Mouse (Mus musculus): ENCODE measurements around the gene Sephs1.
A peak's percentile ranks its signal among the peaks of the same experiment; 100 is the strongest.

Sephs1 gene

DNA sequence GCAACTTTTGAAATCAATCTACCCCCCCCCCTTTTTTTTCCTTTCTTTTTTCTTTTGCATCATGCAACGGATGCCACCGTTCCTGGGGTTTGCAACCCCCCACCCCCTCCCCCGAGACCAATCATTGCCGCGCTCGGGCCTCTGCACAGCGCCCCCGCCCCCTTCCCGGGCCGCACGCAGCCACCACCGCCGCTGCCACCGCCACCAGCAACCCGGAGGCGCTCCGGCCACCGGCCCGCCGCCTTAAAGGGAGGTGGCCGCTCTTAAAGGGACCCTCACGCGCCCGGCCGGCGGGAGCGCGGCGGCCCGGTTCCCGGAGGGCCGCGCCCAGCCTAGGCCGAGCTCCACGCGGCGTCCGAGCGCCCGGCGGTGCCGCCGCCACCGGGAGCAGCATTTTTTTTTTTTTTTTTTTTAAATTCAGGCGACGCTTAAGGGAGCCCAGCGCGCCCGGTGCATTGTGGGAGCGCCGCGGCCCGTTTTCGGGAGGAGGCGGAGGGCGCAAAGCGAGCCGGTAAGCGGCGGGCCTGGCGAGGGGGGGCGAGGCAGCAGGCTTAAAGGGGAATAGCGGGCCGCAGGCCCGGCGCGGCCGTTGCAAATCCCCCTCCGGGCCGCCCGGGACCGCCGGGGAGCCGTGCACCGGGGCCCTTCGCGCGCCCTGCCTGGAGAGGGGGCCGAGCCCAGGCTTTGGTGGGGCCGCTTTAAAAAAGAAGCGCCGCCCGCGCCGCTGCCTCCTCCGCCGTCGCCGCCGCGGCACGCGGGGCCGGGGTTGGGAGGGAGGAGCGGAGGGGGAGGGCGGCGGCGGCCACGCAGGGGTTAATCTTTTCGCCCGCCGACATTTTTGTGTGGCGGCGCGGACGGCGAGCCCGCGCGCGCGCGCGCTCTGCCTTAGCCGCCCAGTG is at the start of gene Sephs1:
Gene Sephs1, plus strand, starts transcription at position 215 of the 899 bp plus-strand sequence.
- peak; percentile 74 for DNase-seq (ENCODE audit: low read depth, low spot score)

DNA sequence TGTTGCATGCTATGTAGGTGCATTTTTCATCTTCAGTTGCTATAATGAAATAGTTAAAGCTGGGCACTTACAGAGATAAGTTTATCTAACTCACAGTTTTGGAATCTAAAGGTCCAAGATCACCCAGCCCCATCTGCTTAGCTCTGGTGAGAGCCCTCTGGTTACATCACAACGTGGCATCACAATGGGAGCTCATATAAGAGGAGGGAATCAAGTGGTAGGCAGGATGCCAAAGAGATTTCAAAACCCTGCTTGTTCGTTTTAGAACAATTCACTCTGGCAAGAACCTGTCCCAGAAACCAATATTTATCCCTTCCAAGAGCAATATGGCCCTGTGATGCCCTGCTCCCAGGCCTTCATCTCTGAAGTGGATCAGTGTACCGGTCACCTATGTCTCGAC is 49.2 kb upstream of the Sephs1 start:
- no peak for DNase-seq (ENCODE audit: low read depth, low spot score)

DNA sequence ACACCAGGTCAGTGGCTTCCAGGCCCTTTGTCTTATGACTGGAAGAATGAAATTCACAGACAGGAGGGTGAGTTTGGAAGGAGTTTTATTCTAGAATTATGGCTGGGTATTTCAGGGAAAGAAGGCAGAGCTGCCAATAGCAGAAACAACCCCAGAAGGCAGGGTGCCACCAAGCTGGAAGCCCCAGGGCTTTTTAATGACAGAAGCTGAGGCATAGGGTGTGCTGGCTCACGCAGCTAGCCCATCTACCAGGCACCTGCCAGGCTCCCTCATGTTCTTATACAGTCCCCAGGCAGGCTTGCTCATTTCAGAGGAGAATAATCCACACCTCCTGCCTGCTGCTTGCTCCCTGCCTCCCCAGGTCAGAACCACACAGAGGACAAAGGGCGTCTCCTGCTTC is 31.9 kb upstream of the Sephs1 start:
- DNase-seq (ENCODE audit: low read depth, low spot score), result no peak

DNA sequence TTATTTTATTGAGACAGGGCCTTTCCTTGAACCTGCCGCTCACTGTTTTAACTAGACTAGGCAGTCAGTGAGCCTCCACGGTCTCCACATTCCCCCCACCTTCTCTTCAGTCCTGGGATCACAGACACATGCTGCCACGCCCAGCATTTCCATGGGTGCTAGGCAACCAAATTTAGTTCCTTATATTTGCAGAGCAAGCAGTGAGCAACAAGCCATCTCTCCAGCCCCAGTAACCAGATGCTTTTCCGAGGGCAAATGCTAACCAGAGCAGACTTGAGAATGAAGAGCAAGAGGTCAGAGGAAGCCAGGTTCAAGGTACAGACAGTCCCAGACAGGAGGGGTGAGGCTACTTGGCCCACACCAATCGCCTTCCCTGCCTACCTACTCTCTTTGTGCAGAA is 24.2 kb upstream of the Sephs1 start:
- DNase-seq (ENCODE audit: low read depth, low spot score), result no peak

DNA sequence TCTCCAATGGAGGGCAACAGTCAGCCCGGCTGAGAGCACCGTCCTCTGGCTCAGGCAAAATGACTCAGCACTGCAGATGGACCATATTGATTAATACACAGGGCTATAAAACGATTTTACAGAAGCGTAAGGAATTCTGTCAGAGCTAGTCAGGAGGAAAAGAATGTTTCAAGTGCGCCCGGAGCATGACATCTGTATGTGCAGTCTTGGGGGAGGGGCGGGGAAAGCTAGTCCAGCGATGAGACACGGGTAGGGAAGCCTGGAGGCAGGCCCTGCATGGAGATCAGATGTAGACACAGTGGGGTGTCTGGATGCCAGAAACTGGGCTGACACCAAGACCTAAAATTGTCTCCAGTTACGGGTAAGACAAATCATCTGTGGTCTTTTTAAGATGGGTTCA is 23.2 kb upstream of the Sephs1 start:
- DNase-seq (ENCODE audit: low read depth, low spot score), result no peak

DNA sequence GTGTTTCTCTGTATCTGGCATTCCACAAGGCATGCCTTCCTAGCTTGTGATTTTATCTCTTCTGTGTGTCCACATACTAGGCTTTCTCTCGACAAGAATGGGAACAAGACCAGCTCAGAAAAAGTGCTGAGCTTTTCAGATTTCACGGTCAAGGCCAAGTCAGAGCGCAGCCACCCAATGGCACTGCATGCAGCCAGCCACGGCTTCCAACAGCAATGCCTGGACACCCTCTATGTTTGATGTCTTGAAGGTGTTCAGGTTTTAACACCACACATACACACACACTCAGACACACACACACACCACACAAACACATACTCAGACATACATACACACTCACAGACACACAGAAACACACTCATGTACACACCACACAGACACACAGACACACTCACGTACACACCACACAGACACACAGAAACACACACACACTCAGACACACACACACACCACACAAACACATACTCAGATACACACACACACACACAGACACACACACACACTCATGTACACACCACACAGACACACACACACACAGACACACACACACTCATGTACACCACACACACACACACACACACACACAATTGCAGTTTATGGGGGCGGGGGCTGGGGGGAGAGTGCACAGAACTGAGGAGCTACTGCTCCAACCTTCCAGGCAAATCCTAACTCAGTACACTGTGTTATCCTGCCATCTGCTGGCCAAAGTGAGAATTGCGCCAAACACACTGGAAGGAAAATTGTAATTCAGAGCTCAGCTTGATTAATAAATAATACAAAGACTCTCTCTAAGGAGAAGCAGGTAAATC is 17.2 kb upstream of the Sephs1 start:
- peak; percentile 43 for DNase-seq (ENCODE audit: low read depth, low spot score)

DNA sequence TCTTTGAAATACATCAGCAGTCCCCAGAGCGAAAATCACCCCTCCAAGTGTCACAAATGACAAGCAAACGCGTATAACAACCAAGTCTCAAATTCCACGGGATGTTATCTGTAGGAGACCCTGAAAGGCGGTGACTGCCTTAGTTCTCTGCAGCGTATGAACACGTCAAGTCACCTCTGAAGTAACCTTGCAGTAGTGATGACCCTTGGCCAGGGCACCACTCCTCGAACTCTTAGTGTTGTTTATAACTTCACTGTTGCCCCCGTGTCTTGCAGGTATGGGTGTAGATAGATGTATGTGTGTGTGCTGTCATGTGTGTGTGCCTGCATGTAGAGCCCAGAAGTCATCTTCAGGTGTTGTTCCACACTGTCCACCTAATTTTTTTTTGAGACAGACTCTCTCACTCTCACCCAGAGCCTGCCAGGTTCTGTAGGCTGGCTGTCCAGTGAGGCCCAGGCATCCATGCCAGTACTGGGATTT is 16.5 kb upstream of the Sephs1 start:
- no peak for DNase-seq (ENCODE audit: low read depth, low spot score)

DNA sequence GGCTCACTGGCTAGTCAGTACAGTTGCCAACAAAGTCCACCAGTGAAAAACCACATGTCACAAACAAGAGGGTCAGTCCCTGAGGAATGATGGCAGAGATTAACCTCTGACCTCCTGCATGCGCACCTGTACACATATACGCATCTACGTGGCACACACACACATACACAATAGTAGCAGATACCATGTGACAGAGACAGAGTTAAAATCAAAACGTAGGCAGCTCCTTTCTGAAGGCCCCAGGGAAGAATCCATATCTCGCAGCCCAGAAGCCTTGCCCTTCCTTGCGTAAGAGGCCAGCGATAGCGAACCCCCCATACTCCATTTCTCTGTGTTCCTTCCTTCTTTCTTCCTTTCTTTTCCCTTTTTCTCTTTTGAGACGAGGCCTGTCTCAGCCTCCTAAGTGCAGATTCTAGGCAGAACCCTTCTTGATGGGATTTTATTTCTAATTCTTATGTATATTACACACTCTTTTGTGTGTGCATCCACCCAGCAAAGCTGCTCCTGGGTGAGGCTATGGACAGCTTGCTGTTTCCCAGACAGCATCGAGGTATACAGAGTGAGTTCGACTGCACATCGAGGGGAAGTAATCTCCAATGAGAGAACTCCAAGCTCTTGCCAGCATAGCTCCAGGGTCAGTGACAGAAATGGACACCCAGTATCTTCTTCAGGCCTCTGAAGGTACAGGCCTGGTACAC is 13.2 kb upstream of the Sephs1 start:
- no peak for DNase-seq (ENCODE audit: low read depth, low spot score)

DNA sequence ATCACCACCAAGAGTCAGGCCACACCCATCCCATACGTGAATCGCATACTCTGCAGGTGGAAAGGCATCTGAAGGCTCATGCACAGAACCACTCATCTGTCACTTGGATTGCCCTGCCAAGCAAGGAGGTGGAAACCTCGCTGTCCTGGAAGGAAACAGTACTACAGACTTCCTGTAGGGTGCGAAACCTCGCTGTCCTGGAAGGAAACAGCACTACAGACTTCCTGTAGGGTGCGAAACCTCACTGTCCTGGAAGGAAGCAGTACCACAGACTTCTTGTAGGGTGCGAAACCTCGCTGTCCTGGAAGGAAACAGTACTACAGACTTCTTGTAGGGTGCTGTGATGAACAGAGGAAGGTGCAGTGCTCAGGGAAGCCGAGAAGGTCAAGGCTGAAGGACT is 8.6 kb upstream of the Sephs1 start:
- DNase-seq (ENCODE audit: low read depth, low spot score), result no peak

DNA sequence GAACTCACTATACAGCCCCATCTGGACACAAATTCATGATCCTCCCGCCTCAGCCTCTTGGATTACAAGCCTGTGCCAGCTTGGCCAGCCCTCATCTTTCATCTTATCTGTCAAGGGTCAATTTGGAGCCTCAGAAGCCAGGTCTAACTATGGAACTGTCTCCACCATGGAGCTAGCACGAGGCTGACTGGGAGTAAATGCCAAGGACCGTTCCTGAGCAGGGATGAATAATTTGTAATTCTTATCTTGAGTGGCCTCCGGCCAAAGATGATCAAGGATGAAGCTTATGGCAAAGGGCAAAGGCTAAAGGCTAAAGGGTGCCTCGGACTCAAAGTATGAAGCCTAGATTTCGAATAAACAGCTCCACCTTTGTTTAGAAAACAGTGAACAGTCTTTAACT is 8.0 kb upstream of the Sephs1 start:
- DNase-seq (ENCODE audit: low read depth, low spot score), result no peak

DNA sequence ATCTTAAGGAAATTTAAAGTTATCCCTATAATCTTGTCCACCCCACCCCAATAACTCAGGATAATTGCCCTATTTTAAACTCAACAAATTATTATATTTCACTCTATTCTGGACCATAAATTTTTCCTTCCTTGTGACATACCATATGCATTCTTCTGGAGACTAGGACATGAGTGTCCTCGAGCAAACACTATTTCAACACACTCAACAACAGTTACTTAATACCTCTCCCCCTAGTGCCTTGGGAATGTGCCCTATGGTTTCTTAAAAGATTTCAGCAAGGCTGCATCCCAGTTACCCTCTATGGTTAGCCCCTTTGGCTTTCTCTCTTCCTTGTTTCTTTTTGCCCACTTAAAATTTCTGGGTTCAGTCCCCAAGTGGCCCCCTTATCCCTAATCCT is 6.3 kb upstream of the Sephs1 start:
- DNase-seq (ENCODE audit: low read depth, low spot score), result no peak

DNA sequence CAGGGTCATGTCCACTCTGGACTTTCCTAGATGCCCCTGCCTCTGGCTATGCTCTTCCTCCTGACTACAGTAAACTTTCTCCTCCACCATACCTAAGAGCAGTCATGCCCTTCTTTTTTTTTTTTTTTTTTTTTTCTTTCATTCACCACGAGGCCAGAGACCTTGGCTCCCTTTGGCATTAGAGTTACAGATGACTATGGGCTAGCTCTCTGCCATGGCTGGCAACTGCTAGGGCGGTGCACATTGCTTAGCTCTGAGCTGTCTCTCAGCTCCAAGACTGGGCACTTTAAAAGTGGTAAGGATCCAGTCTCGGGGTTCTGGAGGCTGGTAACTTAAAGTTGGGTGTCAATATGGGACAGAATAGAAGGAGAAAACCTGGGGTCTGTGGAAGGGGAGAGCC is 5.2 kb upstream of the Sephs1 start:
- DNase-seq (ENCODE audit: low read depth, low spot score), result no peak

DNA sequence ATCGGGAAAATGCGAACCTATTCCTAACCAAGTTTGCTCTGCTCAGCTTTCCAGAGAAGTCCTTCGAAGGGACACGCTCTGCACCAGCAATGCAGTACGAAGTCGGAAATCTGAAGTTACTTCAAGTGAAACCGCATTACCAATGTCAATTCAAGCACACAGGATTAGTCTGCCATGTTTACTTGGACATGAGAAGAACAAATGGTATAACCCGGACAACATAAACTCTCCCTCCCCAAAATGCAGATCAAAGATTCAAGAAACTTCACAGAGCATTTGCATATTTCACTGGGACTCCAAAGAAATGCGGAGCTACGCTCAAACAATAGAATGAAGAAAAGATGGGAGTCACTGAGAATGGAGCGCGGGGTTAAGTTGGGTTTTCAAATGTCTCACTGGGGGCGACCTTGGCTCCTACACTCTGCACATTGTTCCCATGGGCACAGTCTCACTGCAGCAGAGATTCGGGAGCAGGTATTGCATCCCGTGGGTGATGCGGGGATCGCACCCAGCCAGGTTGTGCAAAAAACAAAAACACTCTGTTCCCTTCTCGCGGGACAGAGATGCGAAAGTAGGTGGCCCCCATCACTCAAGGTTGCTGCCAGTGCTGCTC is 521 bp upstream of the Sephs1 start:
- peak; percentile 14 for DNase-seq (ENCODE audit: low read depth, low spot score)

DNA sequence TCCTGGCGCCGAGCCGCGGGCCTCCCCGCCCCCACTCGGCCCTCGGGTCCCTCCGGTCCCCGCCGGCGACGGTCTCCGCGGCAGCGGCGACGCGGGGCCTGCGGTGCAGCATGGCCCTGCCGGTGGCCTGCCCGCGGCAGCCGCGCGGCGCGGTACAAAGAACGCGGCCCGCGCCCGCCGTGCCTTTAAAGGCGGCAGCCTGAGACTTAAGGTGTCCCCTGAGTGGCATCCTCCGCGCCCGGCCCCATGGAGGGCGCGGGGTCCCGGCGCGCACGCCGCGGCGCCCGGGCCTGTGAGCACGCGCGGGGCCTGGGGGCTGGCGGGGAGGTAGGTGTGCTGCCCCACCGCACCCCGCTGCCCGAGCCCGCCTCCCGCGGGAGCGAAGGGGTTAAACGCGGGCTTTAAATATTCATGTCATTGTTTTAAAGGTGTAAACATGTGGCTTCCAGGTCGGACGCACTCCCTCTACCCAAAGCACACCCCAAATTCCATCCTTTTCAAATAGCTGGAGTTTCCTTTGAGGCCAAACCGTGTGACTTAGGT is 956 bp downstream of the Sephs1 start:
- peak; percentile 22 for DNase-seq (ENCODE audit: low read depth, low spot score)

DNA sequence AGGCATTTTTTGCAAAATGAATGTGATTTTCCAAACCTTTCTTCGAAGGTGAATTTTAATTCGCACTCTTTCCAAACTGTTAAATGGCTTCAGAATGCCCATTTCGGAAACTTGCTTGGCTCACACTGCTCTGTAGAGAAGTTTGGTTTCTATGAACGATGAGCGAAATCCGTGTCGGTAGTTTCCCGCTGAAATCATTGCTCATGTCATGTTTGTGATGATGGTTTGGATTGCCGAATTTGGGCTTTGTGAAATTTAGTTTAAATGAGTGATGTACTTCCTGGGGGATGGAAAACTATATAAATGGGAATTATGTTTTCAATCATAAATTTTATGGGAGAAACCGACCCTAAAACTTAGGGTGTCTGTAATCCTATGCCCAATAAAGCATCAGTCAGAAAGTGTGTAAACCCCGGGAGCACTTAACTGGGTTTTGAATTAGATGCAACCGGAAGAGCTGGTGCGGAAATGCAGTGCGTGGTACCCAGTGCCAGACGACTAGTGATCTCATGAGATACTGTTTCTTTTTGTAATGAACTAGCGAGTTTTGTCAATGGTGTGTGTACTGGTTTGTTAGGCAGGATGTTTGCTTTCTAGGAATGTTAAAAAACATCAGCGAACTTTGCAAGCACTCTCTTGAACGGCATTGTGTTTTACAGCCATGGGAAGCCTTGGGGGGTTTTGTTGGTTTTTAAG is 1.8 kb downstream of the Sephs1 start:
- DNase-seq (ENCODE audit: low read depth, low spot score), result no peak

DNA sequence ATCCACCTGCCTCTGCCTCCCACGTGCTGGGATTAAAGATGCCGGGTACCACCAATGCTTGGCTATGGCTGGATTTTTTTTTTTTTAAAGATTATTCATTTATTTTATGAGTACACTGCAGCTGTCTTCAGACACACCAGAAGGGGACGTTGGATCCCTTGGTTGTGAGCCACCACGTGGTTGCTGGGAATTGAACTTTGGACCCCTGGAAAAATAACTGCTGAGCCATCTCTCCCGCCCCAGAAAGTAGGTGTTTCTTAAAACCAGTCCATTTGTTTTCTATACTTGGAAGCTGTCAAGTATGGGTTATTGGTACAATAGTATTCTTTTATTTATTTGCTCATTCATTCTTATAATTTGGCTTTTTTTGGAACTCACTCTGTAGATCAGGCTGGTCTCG is 5.5 kb downstream of the Sephs1 start:
- DNase-seq (ENCODE audit: low read depth, low spot score), result no peak

DNA sequence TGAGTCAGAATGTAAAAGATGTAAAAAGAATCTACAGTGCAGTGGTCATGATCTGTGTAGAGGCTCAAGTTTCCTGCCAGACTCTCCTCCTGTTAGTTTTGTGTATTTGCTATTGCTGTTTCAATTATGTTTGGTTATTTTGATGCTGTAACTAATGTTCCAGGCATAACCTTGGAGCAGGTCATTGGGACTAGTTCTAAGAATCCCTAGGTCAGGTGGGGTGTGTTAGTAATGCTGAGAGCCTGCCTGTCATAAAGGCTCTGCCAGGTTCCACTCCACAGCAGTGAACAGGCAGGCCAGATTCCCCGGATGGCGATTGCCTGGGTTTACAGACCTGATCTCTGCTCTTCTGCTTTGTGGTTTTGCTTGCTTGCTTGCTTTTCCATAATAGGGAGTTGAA is 14.2 kb downstream of the Sephs1 start:
- no peak for DNase-seq (ENCODE audit: low read depth, low spot score)

DNA sequence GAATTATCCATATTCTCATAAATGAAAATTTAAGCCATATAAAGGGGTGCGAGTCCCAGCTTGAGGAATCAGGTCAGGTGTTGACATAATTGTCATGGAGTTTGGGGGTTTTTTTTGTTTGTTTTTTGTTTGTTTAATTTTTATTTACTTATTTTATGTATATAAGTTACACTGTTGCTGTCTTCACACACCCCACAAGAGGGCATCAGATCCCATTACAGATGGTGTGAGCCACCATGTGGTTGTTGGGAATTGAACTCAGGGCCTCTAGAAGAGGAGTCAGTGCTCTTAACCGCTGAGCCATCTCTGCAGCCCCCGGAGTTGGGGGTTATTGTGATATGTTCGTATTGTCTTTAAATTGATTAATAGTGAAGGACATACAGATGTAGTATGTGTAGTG is 15.6 kb downstream of the Sephs1 start:
- no peak for DNase-seq (ENCODE audit: low read depth, low spot score)

DNA sequence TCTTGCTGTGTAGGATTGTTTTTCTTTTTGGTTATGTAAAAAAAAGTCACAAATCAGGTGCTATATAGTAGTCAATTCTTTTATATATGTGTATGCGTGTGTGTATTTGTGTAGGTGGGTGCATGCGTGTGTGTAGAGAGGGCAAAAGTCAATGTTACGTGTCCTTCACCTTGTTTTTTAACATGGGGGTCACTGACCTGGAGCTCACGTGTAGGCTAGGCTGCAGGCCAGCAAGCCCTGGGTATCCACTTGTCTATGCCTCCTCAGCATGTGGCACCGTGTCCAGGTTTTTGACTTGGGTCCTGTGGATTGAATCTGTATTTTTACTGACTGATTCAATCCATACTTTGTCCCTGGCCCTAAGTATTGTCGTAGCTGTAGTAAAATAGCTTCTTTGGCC is 19.3 kb downstream of the Sephs1 start:
- DNase-seq (ENCODE audit: low read depth, low spot score), result no peak

DNA sequence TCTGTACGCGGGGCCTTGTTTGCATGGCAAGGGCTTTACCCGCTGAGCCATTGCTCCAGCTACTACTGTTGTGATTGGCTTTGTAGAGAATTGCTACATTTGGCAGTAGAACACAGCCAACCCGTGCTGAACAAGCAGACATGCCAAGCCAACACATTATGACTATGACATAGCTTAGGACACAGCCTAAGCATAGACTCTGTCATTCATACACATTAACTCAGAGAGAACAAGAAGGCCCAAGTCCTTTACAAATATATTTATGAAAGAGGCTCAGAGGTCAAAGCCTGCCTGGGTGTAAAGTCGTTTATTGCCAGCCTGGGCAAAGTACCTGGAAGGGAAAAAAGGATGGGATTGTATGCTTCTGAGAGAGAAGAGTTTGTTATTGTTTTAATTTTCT is 21.0 kb downstream of the Sephs1 start:
- no peak for DNase-seq (ENCODE audit: low read depth, low spot score)

DNA sequence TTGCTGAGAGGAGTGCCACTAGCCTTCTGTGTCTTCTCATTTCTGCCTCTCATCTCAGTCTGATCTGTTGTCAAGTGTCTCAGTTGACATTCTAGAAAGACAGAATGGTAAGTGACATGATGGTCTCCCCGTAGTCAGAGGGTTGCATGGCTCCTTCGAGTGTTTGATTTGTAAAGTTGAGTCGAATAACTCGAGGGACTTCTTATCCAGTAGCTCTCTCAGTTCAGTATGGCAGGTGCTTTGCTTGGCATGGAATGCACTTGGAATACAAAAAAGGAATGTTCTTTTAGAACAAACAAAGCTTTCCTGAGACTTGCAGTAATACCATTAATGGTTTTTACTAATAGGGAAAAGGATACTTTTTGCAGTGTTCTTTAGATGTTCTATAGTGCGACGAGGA is 25.8 kb downstream of the Sephs1 start:
- no peak for DNase-seq (ENCODE audit: low read depth, low spot score)

All from brain, embryonic 18.5 days (tissue).